Mouse (Mus musculus) urinary bladder, postnatal 36 days (tissue): ENCODE measurements around the gene Gprin1.
"Not testable (repeated sequence)": the region's sequence is repeated elsewhere in the genome, so short reads cannot be mapped to it uniquely, and the experiment has no call there.

Experiments
- DNase-seq, 2 experiments: peaks; one replicate each; pipeline ENCODE4 v3.0.0; 2022; ENCODE audit warnings: low spot score in 2 of 2, mixed read lengths in 1 of 2

Gprin1 gene

DNA sequence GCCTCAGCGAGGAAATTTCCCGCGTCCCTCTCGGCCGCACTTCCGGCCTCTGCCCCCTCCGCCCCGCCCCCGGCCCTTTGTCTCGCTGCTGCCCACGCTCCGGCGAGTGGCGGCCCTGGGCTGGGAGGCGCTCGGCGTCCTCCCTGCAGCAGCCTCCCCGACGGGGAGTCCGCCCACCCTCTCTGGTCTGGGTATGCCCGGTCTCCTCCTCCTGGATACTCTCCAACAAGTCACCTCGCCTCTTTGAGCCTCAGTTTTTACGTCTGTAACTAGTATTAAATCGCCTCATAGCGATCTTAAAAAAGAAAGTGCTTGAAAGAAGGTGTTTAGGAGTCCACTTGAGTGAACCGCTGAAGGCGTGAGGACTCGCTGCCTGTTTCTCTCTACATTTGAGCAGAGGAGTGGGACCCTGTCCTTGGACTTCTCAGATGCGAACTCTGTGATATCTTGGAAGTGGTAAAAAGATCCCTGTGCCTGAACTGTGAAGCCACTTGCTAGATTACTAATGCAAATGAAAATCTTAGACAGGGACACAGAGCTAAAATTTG, at the start of gene Gprin1:
Gprin1 (minus strand) TSS at position 11 of the 548 bp plus-strand sequence.
- no peak for DNase-seq

GRCm38 (mm10) chr13:54798740-54799139, 49.1 kb upstream of the Gprin1 start:
- no peak for DNase-seq

DNA sequence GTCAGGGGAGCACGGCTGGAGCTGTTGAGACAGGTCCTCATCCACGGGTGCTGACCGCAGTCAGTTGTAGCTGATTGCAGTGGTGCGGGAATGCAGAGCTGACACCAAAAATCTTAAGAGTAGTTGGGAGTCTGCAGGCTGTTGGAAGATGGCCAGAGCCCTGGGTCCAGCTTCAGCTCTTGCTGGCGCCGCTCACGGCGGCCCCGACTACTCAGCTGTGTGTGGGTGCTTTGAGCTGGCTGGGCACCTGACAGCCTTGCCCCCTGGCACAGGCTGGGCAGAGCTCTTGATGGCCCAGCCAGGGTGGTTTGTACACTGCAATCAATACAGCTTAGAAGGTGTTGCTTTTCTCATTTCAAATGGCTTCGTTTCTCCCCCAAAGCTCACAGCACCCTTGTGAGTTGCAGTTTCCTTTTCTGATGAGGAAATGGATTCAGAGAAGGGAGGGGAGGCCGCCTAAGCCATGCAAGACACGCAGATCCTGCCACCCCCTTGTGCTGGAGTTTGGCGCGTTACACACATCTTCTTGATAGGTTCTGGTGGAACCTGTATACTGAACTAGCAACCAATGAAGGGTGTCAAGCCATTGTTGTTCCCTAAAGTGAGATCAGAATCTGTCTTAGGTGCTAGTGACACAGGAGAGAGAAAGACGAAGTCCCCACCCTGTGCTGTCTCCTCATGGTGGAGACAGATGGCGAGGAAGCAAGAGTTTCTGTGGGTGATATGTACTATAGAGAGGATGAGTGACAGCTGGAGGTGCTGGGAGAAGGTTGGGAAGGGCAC, 48.4 kb upstream of the Gprin1 start:
- DNase-seq, result no peak

DNA sequence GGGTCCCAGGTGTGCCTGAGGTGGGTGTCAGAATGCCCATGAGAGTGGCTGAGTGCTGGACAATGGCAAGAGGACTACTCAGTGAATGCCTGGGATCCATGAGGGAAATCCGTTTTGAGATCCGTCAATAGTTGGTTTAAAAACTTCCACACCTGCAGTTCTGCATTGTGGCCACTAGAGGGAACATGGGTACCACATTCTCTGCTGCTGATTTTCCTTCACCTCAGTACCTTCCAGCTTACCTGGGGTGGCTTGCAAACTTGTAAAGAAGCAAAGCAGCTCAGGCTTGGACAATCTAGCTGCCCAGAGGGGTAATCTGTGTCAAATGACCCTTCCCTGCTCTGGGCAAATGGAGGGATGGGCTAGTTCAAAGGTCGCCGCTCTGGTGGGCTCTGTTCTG, 47.7 kb upstream of the Gprin1 start:
- DNase-seq, result peak; percentile 10 to 15

DNA sequence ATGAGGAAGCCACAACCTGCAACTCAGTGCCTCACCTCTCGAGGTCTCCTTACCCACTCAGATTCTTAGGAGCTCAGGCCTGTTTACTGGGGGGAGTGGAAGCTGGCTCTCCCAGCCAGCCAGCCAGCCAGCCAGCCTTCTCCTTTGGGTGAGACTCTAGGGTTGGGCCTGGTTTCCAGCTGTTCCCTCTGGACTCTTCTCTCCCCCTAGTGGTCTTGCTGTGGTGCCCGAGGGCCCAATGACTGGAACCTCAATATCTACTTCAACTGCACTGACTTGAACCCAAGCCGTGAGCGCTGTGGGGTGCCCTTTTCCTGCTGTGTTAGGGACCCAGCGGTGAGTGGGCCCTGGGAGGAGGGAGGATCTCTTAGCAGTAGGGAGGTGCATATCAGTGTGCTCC, 45.2 kb upstream of the Gprin1 start:
- DNase-seq, result no peak

GRCm38 (mm10) chr13:54794002-54794577, 44.4 kb upstream of the Gprin1 start:
- no peak for DNase-seq

- no peak for DNase-seq
Measured at GRCm38 (mm10) chr13:54792259-54793230, 42.9 kb upstream of the Gprin1 start.

DNA sequence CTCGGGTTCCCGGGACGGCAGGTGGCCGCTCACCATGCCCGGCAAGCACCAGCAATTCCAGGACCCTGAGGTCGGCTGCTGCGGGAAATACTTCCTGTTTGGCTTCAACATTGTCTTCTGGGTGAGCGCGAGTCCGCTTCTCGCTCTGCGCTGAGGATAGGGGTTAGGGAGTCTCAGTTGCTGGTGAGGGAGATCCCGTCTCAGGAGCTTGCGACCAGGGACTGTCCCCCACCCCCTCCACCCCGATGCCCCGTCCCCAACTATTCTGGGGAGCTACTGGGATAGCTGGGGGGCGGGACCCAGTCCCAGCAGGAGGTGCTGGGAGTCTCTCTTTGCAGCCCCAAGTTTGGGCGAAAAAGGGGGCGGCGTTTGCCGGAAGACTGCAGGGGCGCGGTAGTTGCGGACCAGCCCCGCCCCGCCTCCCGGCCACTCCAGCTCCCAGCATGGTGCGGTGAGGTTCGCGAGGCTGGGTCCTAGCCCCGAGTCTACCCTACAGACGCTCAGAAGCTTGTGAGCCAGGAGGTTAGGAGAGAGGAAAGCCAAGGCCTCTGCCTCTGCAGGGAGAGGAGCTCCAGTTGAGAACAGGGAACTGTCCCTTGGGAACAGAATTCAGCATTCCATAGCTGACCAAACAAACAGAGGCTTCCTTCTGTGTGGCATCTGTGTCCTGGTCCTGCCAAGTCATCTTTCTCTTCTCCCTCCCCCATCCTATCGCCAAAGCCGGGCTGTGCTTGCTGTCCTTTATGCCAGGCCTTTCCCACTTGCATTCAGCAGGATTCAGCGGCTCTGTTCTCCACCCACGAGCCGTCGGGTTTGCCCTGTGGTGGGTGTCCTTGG, 40.1 kb upstream of the Gprin1 start:
- DNase-seq, result peak; percentile 17 to 51

GRCm38 (mm10) chr13:54788740-54789560, 39.3 kb upstream of the Gprin1 start, which contains the start of gene Tspan17:
TSS of gene Tspan17 (plus strand) at chr13:54789377.
- peak; percentile 98 for DNase-seq

DNA sequence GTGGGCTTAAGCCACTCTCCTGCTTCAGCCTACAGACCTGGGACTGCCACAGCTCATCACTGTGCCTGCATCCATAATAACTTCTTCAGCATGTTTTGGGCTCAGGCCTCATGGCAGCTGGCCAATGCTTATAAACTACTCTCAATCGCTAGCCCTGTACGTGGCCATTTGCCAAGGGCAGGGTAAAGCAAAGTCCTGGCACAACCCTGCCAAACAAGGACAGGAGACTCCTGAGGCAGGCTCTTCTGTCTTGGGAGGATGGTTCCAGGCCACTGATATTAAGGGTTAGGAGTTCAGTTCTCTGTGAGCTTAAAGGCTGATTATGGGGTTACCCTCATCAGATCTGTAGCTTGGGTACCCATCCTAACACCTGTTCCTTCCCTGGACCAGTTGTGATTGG, 37.9 kb upstream of the Gprin1 start:
- not testable (repeated sequence) for DNase-seq

DNA sequence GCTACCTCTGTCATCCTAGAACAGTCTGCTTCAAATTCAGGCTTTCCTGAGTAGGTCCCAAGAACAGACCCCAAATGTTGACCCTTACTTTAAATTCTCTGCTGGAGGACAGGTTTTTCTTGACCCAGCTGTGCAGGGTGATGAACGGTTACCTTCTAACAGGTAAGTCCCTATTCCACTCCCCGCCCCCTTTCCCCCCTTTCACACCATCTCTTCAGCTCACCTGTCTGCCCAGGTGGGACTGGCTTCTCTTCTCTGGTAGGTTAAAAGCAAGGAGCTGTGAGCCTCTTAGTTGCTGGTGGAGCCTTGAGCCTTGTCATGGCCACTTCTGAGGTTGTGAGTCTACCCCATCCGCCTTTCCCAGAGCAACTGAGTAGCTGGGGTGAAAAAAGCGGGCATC, 34.0 kb upstream of the Gprin1 start, which contains the start of gene Eif4e1b:
Eif4e1b (plus strand) TSS at position 301 of the 400 bp plus-strand sequence.
- no peak for DNase-seq

GRCm38 (mm10) chr13:54783235-54783634, 33.6 kb upstream of the Gprin1 start:
- no peak for DNase-seq

DNA sequence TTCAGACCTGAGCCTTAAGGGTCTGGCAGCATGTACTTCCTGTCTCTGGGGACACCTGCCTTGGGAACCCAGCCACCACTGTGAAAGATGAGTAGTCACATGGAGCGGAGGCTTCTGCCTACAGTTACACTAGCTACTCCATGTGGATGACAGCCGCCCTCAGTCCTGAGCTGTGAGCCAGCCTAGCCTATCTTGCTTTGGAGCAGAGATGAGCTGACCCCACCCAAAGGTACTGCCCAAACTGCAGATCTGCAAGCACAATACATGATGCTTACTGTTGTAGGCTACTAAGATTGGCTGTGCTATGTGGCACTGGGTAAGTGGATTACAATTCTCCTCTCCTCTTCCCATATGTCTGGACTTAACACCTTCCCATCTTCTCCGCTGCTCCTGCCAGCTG, 31.4 kb upstream of the Gprin1 start:
- no peak for DNase-seq

- DNase-seq, result no peak
Measured at GRCm38 (mm10) chr13:54780592-54780991, 30.9 kb upstream of the Gprin1 start.

DNA sequence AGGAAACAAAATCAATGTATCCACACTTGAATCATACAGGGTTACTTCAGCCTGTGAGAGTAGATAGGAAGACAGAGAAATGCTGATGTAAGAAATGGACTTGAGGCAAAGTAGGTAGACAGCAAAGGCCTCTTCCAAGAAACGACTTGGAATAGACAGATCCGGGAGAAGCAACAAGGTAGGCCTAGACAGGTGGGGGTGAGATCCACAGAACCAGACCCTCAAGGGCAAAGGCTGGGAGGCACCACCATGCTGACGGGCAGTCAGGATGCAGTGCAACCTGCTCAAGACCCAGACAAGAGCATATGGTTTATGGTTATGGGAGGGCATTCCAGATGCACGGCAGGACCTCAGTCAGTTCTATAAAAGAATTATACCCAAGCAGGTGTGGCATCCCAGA, 17.3 kb upstream of the Gprin1 start:
- DNase-seq, result no peak

GRCm38 (mm10) chr13:54766192-54766768, 16.6 kb upstream of the Gprin1 start, which contains the start of gene Sncb:
TSS of gene Sncb (minus strand) at chr13:54766595.
- peak in 1 of 2 experiments; percentile 10 for DNase-seq

GRCm38 (mm10) chr13:54765281-54766191, 15.9 kb upstream of the Gprin1 start:
- no peak for DNase-seq

- no peak for DNase-seq
Measured at GRCm38 (mm10) chr13:54760906-54761305, 11.2 kb upstream of the Gprin1 start.
